Mouse (Mus musculus): ENCODE results near the gene Syt8. TPM values are rescaled to one million over a fixed set of nuclear protein-coding genes. Genes with fewer than 3 reads are reported as not detected.
A peak's percentile ranks its signal among the peaks of the same experiment; 100 is the strongest.

Syt8 gene
- polyA plus RNA-seq, 1 experiment from 2014 or later, result 3.9 TPM

GRCm38 (mm10) chr7:142476795-142477452, 42.3 kb downstream of the Syt8 start:
- no peaks in the 10 kb centered on the region for H3K27me3 ChIP-seq (replicated peaks; ENCODE audit: control insufficient read depth, insufficient read depth, low read length)
- 91% methylated on average over 11 of the region's 13 CpGs for WGBS
- ATAC-seq (ENCODE audit: low read depth), result no peak
- no peaks in the 10 kb centered on the region for H3K9me3 ChIP-seq (ENCODE audit: control insufficient read depth, low read length)
- no peak overlapping the region for H3K9ac ChIP-seq (ENCODE audit: low read depth, low read length)
- no peak overlapping the region for H3K4me2 ChIP-seq (ENCODE audit: low read depth, low read length)
- no peak overlapping the region for H3K27ac ChIP-seq (replicated peaks; ENCODE audit: low read depth, low read length)
- no peak overlapping the region for H3K4me3 ChIP-seq (ENCODE audit: low read depth, low read length)
- DNase-seq (ENCODE audit: low spot score), result no peak
- no peaks in the 10 kb centered on the region for H3K36me3 ChIP-seq (ENCODE audit: control insufficient read depth, insufficient read depth, low read length)
- H3K4me1 ChIP-seq (ENCODE audit: control insufficient read depth, insufficient read depth, low read length), result peaks cover 25% of the 10 kb centered on the region

GRCm38 (mm10) chr7:142478001-142478400, 43.4 kb downstream of the Syt8 start:
- Histone ChIP-seq H3K9ac (ENCODE audit: low read depth, low read length) (no peak overlapping the region), H3K27me3 (replicated peaks; ENCODE audit: control insufficient read depth, insufficient read depth, low read length) (no peaks in the 10 kb centered on the region), H3K4me3 (ENCODE audit: low read depth, low read length) (no peak overlapping the region), H3K36me3 (ENCODE audit: control insufficient read depth, insufficient read depth, low read length) (no peaks in the 10 kb centered on the region), H3K4me2 (ENCODE audit: low read depth, low read length) (no peak overlapping the region), H3K9me3 (ENCODE audit: control insufficient read depth, low read length) (no peaks in the 10 kb centered on the region), H3K27ac (replicated peaks; ENCODE audit: low read depth, low read length) (no peak overlapping the region; the same call in 1 of the 2 replicates), H3K4me1 (ENCODE audit: control insufficient read depth, insufficient read depth, low read length) (peaks cover 26% of the 10 kb centered on the region)
- ATAC-seq (ENCODE audit: low read depth) (no peak), DNase-seq (ENCODE audit: low spot score) (no peak)
- 84% methylated on average over 6 of the region's 6 CpGs for WGBS

- H3K9ac ChIP-seq (ENCODE audit: low read depth, low read length), result no peak overlapping the region
- H3K4me2 ChIP-seq (ENCODE audit: low read depth, low read length), result no peak overlapping the region
- peaks cover 32% of the 10 kb centered on the region for H3K4me1 ChIP-seq (ENCODE audit: control insufficient read depth, insufficient read depth, low read length)
- no peaks in the 10 kb centered on the region for H3K27me3 ChIP-seq (replicated peaks; ENCODE audit: control insufficient read depth, insufficient read depth, low read length)
- no peak for ATAC-seq (ENCODE audit: low read depth)
- H3K36me3 ChIP-seq (ENCODE audit: control insufficient read depth, insufficient read depth, low read length), result no peaks in the 10 kb centered on the region
- no peak overlapping the region for H3K4me3 ChIP-seq (ENCODE audit: low read depth, low read length)
- DNase-seq (ENCODE audit: low spot score), result no peak
- H3K27ac ChIP-seq (replicated peaks; ENCODE audit: low read depth, low read length), result no peak overlapping the region; the same call in none of the 2 replicates
- 85% methylated on average over 2 of the region's 2 CpGs for WGBS
- no peaks in the 10 kb centered on the region for H3K9me3 ChIP-seq (ENCODE audit: control insufficient read depth, low read length)
Observed at GRCm38 (mm10) chr7:142478574-142478973, 43.9 kb downstream of the Syt8 start.

- Histone ChIP-seq H3K36me3 (ENCODE audit: control insufficient read depth, insufficient read depth, low read length) (no peaks in the 10 kb centered on the region), H3K27ac (replicated peaks; ENCODE audit: low read depth, low read length) (no peak overlapping the region), H3K4me2 (ENCODE audit: low read depth, low read length) (no peak overlapping the region), H3K9ac (ENCODE audit: low read depth, low read length) (no peak overlapping the region), H3K27me3 (replicated peaks; ENCODE audit: control insufficient read depth, insufficient read depth, low read length) (no peaks in the 10 kb centered on the region), H3K4me3 (ENCODE audit: low read depth, low read length) (no peak overlapping the region), H3K9me3 (ENCODE audit: control insufficient read depth, low read length) (no peaks in the 10 kb centered on the region), H3K4me1 (ENCODE audit: control insufficient read depth, insufficient read depth, low read length) (peaks cover 35% of the 10 kb centered on the region)
- ATAC-seq (ENCODE audit: low read depth) (no peak), DNase-seq (ENCODE audit: low spot score) (no peak)
Observed at GRCm38 (mm10) chr7:142479307-142479706, 44.7 kb downstream of the Syt8 start.

- H3K4me2 ChIP-seq (ENCODE audit: low read depth, low read length), result no peak overlapping the region
- peaks cover 35% of the 10 kb centered on the region for H3K4me1 ChIP-seq (ENCODE audit: control insufficient read depth, insufficient read depth, low read length)
- DNase-seq (ENCODE audit: low spot score) (no peak), ATAC-seq (ENCODE audit: low read depth) (no peak)
- WGBS, result 93% methylated on average over 3 of the region's 3 CpGs
- H3K36me3 ChIP-seq (ENCODE audit: control insufficient read depth, insufficient read depth, low read length), result no peaks in the 10 kb centered on the region
- no peaks in the 10 kb centered on the region for H3K9me3 ChIP-seq (ENCODE audit: control insufficient read depth, low read length)
- no peak overlapping the region for H3K9ac ChIP-seq (ENCODE audit: low read depth, low read length)
- H3K4me3 ChIP-seq (ENCODE audit: low read depth, low read length), result no peak overlapping the region
- no peaks in the 10 kb centered on the region for H3K27me3 ChIP-seq (replicated peaks; ENCODE audit: control insufficient read depth, insufficient read depth, low read length)
- peak overlapping the region; percentile 98; the same call in 1 of the 2 replicates for H3K27ac ChIP-seq (replicated peaks; ENCODE audit: low read depth, low read length)
Observed at GRCm38 (mm10) chr7:142479886-142480285, 45.2 kb downstream of the Syt8 start.

- Histone ChIP-seq H3K9ac (ENCODE audit: low read depth, low read length) (peak overlapping the region; percentile 64; the same call in 1 of the 2 replicates), H3K9me3 (ENCODE audit: control insufficient read depth, low read length) (no peaks in the 10 kb centered on the region), H3K27ac (replicated peaks; ENCODE audit: low read depth, low read length) (peak overlapping the region; percentile 98), H3K27me3 (replicated peaks; ENCODE audit: control insufficient read depth, insufficient read depth, low read length) (no peaks in the 10 kb centered on the region), H3K4me1 (ENCODE audit: control insufficient read depth, insufficient read depth, low read length) (peaks cover 35% of the 10 kb centered on the region), H3K4me2 (ENCODE audit: low read depth, low read length) (peak overlapping the region; percentile 51; the same call in 1 of the 2 replicates), H3K36me3 (ENCODE audit: control insufficient read depth, insufficient read depth, low read length) (no peaks in the 10 kb centered on the region), H3K4me3 (ENCODE audit: low read depth, low read length) (no peak overlapping the region)
- 84% methylated on average over 3 of the region's 3 CpGs for WGBS
- DNase-seq (ENCODE audit: low spot score) (no peak), ATAC-seq (ENCODE audit: low read depth) (no peak)
Observed at GRCm38 (mm10) chr7:142480661-142481060, 46.0 kb downstream of the Syt8 start.

GRCm38 (mm10) chr7:142481186-142481567, 46.5 kb downstream of the Syt8 start:
- Histone ChIP-seq H3K4me3 (ENCODE audit: low read depth, low read length) (peak overlapping the region; percentile 23; the same call in 1 of the 2 replicates), H3K4me1 (ENCODE audit: control insufficient read depth, insufficient read depth, low read length) (peaks cover 40% of the 10 kb centered on the region), H3K9me3 (ENCODE audit: control insufficient read depth, low read length) (no peaks in the 10 kb centered on the region), H3K27me3 (replicated peaks; ENCODE audit: control insufficient read depth, insufficient read depth, low read length) (no peaks in the 10 kb centered on the region), H3K27ac (replicated peaks; ENCODE audit: low read depth, low read length) (peak overlapping the region; percentile 98), H3K4me2 (ENCODE audit: low read depth, low read length) (peak overlapping the region; percentile 51), H3K9ac (ENCODE audit: low read depth, low read length) (peak overlapping the region; percentile 64), H3K36me3 (ENCODE audit: control insufficient read depth, insufficient read depth, low read length) (no peaks in the 10 kb centered on the region)
- 14% methylated on average over 5 of the region's 5 CpGs for WGBS
- ATAC-seq (ENCODE audit: low read depth) (no peak), DNase-seq (ENCODE audit: low spot score) (no peak)

- Histone ChIP-seq H3K36me3 (ENCODE audit: control insufficient read depth, insufficient read depth, low read length) (no peaks in the 10 kb centered on the region), H3K9ac (ENCODE audit: low read depth, low read length) (peak overlapping the region; percentile 64), H3K4me1 (ENCODE audit: control insufficient read depth, insufficient read depth, low read length) (peaks cover 44% of the 10 kb centered on the region)
Observed at GRCm38 (mm10) chr7:142481568-142482255, 47.1 kb downstream of the Syt8 start.

More at GRCm38 (mm10) chr7:142481568-142482255, 47.1 kb downstream of the Syt8 start:
- Histone ChIP-seq H3K27me3 (replicated peaks; ENCODE audit: control insufficient read depth, insufficient read depth, low read length) (no peaks in the 10 kb centered on the region), H3K27ac (replicated peaks; ENCODE audit: low read depth, low read length) (peak overlapping the region; percentile 98), H3K4me2 (ENCODE audit: low read depth, low read length) (peak overlapping the region; percentile 51), H3K9me3 (ENCODE audit: control insufficient read depth, low read length) (no peaks in the 10 kb centered on the region), H3K4me3 (ENCODE audit: low read depth, low read length) (peak overlapping the region; percentile 23)
- 2% methylated on average over 9 of the region's 22 CpGs for WGBS
- peak; percentile 80 for ATAC-seq (ENCODE audit: low read depth)
- DNase-seq (ENCODE audit: low spot score), result peak; percentile 96

Measured in embryonic facial prominence, embryonic 14.5 days (tissue).